Mouse (Mus musculus) ES-E14 (cell line): Measurements from ENCODE around the gene Sec14l2. TPM values are rescaled to one million over a fixed set of nuclear protein-coding genes. Genes with fewer than 3 reads are reported as not detected.
A peak's percentile ranks its signal among the peaks of the same experiment; 100 is the strongest.

Experiments used
- DNase-seq: peaks from one replicate; pipeline ENCODE4 v3.0.0-alpha.2; 2013; ENCODE audit warnings: low read depth, low spot score
- H3K27ac ChIP-seq: 2 replicates; pipeline ENCODE4 v1.5.1; 2012; ENCODE audit warnings: low read depth, mild to moderate bottlenecking, low read length, moderate library complexity, mixed read lengths; ENCODE audit not compliant: poor library complexity, insufficient read depth, severe bottlenecking
- H3K36me3 ChIP-seq: 2 replicates; pipeline ENCODE4 v1.6.1; 2012; ENCODE audit warnings: mild to moderate bottlenecking, low read length, moderate library complexity, mixed read lengths; ENCODE audit not compliant: control insufficient read depth, poor library complexity, insufficient read depth, severe bottlenecking
- H3K4me1 ChIP-seq, 2 experiments: fragments of 150-350 bp in 1 of 2; sonication (generic) in 1 of 2; 2 replicates each; pipeline ENCODE4 v1.6.1; 2012; ENCODE audit warnings: low read length in 2 of 2, mild to moderate bottlenecking in 1 of 2, mixed read lengths in 1 of 2; ENCODE audit not compliant: control insufficient read depth in 2 of 2, insufficient read depth in 2 of 2, poor library complexity in 1 of 2
- H3K4me3 ChIP-seq, 2 experiments: fragments of 150-350 bp in 1 of 2; sonication (generic) in 1 of 2; 2 replicates each; pipeline ENCODE4 v1.5.1; 2012; ENCODE audit warnings: low read length in 2 of 2, low read depth in 1 of 2, mild to moderate bottlenecking in 1 of 2, mixed read lengths in 1 of 2; ENCODE audit not compliant: insufficient read depth in 1 of 2, poor library complexity in 1 of 2, severe bottlenecking in 1 of 2
- H3K9ac ChIP-seq: 2 replicates; pipeline ENCODE4 v1.6.1; 2012; ENCODE audit warnings: low read depth, mild to moderate bottlenecking, low read length, mixed read lengths; ENCODE audit not compliant: poor library complexity, insufficient read depth, severe bottlenecking
- H3K9me3 ChIP-seq: fragments of 150-350 bp; sonication (generic); 2 replicates; pipeline ENCODE4 v1.6.1; 2012; ENCODE audit warnings: low read depth, mild to moderate bottlenecking, low read length; ENCODE audit not compliant: control insufficient read depth, insufficient read depth
- CHD2 ChIP-seq: IDR thresholded peaks from 2 replicates; pipeline ENCODE4 v1.6.1; 2014; ENCODE audit warnings: mild to moderate bottlenecking, low read depth, low read length, inconsistent platforms
- HCFC1 ChIP-seq: IDR thresholded peaks from 2 replicates; pipeline ENCODE4 v1.6.1; 2012; ENCODE audit warnings: low read length, inconsistent platforms, borderline replicate concordance; ENCODE audit not compliant: insufficient read depth
- MAFK ChIP-seq: IDR thresholded peaks from 2 replicates; pipeline ENCODE4 v1.6.1; 2014; ENCODE audit warnings: mild to moderate bottlenecking, low read depth, low read length, inconsistent platforms; ENCODE audit not compliant: insufficient read depth
- ZC3H11A ChIP-seq: IDR thresholded peaks from 2 replicates; pipeline ENCODE4 v1.6.1; 2012; ENCODE audit warnings: low read depth, mild to moderate bottlenecking, inconsistent platforms, low read length, borderline replicate concordance
- ZNF384 ChIP-seq: IDR thresholded peaks from 2 replicates; pipeline ENCODE4 v1.6.1; 2012; ENCODE audit warnings: low read depth, low read length, inconsistent platforms
- in situ Hi-C, 2 experiments: fragments of 600-800 bp; cut with MboI; formaldehyde crosslinking; loops; one replicate each; pipeline ENCODE4 v1.15.1; 2025; ENCODE audit warnings: low sequenced_read_pairs in 2 of 2, inconsistent platforms in 1 of 2; ENCODE audit not compliant: unreplicated experiment in 2 of 2
- total RNA-seq: library from RNA; depleted of rRNA; stranded (reverse); fragments of 300-350 nt; gene quantifications from 2 replicates; pipeline ENCODE4 v1.2.3, GENCODE M21; 2012

Gene Sec14l2
- total RNA-seq, 1 experiment = 7.9 TPM

GRCm38 (mm10) chr11:4159808-4160708 is 36.8 kb upstream of the Sec14l2 start, which contains the start of the genes Ccdc157 and Sf3a1:
Gene Ccdc157, minus strand, starts transcription at chr11:4160293.
Gene Sf3a1, plus strand, starts transcription at chr11:4160350.
- peak within 1 kb of the TSS; percentile 67; the same call in 1 of the 2 replicates for H3K27ac ChIP-seq
- TF ChIP-seq HCFC1 = peak; percentile 75
- no peak for TF ChIP-seq ZNF384
- no peaks in the 10 kb centered on the region for H3K9me3 ChIP-seq
- peak within 1 kb of the TSS; percentile 97 for H3K9ac ChIP-seq
- H3K4me3 ChIP-seq = peak within 1 kb of the TSS; percentile 85 to 94
- in situ Hi-C loops = no loop called here
- peaks cover 0 to 2% of the 10 kb centered on the region in 2 experiments; a peak in 1 of 4 replicates for H3K4me1 ChIP-seq
- DNase-seq = peak; percentile 87
- peaks cover 29% of the 10 kb centered on the region for H3K36me3 ChIP-seq

GRCm38 (mm10) chr11:4158676-4159075 is 35.5 kb upstream of the Sec14l2 start:
- in situ Hi-C loops = no loop called here
- H3K4me1 ChIP-seq = peaks cover 0 to 2% of the 10 kb centered on the region in 2 experiments; a peak in 1 of 4 replicates
- no peaks in the 10 kb centered on the region for H3K9me3 ChIP-seq
- H3K9ac ChIP-seq = no peak overlapping the region
- no peak for DNase-seq
- H3K4me3 ChIP-seq = no peak overlapping the region
- no peak overlapping the region for H3K27ac ChIP-seq
- peaks cover 18% of the 10 kb centered on the region for H3K36me3 ChIP-seq
- TF ChIP-seq ZC3H11A (no peak), ZNF384 (no peak), CHD2 (no peak), HCFC1 (no peak), MAFK (no peak)

DNA sequence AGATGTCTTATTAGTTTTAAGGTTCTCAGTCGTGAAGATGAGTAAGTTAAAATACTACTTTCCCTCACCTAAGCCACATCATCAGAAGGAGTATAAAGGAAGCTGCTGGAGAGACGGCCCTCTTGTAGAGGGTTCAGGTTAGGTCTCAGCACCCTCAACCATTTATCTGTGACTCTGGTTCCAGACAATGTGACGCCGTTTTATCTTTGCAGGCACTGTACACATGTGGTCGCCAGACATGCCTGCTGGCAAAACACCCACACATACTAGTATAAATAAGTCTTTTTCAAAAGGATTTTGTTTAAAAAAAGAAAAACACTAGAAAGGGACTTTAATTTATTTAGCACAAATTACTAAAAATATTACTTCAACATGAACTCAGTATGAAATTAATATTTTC is 32.4 kb upstream of the Sec14l2 start:
- TF ChIP-seq MAFK = no peak
- Histone ChIP-seq H3K4me1 (no peaks in the 10 kb centered on the region), H3K36me3 (no peaks in the 10 kb centered on the region)

DNA sequence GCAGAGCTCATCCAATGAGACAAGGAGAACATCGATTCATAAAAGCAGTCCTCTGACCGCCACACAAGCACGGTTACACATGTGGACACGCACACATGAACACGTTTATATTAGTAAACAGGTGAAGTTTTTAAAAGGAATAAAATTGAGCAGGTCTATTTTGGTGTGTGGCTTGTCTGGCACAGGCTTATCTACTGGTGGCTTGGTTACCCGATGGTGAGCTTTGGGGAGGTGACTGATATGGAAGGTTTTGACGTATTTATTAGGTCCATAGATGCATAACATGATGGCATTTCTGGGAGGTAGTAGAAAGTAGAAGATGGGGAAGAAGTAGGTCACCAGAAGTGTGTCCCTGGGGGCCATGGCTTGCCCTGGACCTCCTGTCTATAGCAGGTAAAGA is 30.5 kb upstream of the Sec14l2 start:
- H3K27ac ChIP-seq = no peak overlapping the region
- H3K4me1 ChIP-seq = no peaks in the 10 kb centered on the region
- H3K9me3 ChIP-seq = no peaks in the 10 kb centered on the region
- no peak overlapping the region for H3K9ac ChIP-seq
- TF ChIP-seq ZNF384 (no peak), CHD2 (no peak), MAFK (no peak), HCFC1 (no peak), ZC3H11A (no peak)
- in situ Hi-C loops = no loop called here
- no peak for DNase-seq
- no peaks in the 10 kb centered on the region for H3K36me3 ChIP-seq
- no peak overlapping the region for H3K4me3 ChIP-seq

More for the DNA sequence above, 32.4 kb upstream of the Sec14l2 start:
- no peak overlapping the region for H3K9ac ChIP-seq
- no peak overlapping the region for H3K27ac ChIP-seq
- in situ Hi-C loops = no loop called here
- no peak overlapping the region for H3K4me3 ChIP-seq
- no peak for DNase-seq
- H3K9me3 ChIP-seq = no peaks in the 10 kb centered on the region

DNA sequence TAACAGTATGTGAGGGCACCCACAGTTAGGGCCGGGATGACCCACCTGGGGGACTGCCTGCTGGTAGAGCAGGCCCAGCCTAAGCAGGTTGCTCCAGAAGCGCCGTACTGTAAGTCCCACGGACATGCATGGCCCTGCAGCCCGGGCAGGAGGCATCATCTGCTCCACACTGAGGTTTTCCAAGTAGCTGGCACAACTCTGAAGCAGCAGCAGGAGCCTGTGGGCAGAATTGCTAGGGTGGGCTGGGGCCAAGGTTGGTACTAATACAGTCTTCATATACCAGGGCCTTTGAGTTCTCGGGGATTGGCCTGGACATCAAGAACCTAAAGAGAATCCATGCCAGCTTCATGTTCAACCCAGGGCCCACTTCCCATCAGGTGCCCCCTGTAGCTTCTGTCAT is 26.7 kb upstream of the Sec14l2 start:
- in situ Hi-C loops = no loop called here
- Histone ChIP-seq H3K9me3 (no peaks in the 10 kb centered on the region), H3K9ac (no peak overlapping the region), H3K36me3 (no peaks in the 10 kb centered on the region), H3K27ac (no peak overlapping the region), H3K4me3 (no peak overlapping the region), H3K4me1 (no peaks in the 10 kb centered on the region)
- no peak for DNase-seq
- TF ChIP-seq ZNF384 = no peak
- no peak for TF ChIP-seq ZC3H11A
- no peak for TF ChIP-seq CHD2
- no peak for TF ChIP-seq MAFK
- TF ChIP-seq HCFC1 = no peak
